Mouse (Mus musculus): ENCODE data around the gene Abtb2.

The Abtb2 gene

DNA sequence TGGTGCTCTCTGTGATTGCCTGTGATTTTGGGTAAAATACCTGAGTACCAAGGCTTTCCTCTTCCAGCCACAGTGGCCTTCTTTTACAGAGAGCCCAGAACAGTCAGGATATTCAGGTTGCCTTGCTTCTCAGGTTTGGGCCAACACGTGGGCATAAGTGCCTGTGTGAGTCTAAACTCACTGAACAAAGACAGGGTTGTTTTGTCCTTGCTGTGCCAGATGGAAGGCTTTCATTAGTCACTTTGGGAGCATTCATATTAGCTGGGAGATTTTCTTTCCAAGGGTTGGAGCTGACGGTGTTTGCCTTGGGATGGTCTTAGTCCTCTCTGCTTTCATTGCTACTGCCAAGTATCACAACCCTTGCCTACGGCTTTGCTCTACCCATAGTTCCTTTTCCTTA is 20.3 kb downstream of the Abtb2 start:
- no peak for DNase-seq

DNA sequence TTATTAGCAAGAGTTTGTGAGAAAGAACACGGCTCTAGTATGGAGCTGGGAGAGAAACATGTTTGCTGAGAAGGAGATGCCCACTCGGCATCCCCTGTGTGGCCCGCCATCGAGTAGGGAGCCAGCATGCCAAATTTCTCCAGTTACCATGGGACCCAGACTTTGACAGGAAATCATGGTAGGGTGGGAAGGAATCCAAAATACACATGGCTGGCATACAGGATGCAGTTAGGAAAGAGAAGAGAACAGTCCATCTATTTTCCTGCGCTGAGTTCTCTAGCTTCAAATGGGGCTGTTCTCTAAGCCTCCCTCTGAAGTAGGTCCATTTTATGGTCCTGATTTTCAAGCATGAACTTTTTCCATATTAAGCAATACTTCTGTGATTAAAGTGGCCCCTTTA is 22.7 kb downstream of the Abtb2 start:
- no peak for DNase-seq

DNA sequence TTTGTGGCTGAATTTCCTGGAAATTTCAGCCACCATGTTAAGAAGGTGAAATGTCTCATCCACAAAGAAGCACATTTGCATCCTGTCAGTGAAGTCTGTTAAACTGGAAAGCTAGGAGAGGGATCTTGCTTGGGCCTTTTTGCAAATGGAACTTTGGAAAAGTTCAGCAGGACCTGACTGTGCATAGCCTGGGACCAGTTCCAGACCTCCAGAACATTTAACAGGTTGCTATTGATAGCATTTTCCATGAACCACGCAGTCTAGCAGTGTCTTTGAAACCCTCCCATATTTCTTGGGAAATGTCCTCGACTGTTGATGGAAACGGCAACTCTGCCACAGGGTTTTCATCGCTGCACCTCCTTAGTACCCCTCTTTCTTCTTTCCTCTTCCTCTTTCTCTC is 23.3 kb downstream of the Abtb2 start:
- DNase-seq, result no peak

DNA sequence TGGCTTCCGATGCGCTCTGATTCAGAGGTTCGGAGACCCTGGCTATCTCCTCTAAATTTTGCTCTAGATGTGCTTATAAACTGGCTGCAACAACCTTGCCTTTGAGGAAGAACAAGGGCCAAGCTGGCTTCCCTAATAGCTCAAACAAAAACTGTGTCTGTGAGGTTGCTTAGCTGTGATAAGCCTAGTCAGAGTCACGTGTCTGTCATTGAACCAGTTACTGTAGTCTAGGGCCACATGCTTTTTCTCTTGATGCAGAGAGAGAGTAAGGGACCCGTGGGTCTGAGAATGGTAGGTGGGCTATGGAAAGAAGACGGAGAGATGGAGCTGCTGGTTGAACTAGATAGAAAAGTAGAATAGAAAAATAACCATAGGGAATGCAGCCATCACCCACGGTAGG is 24.5 kb downstream of the Abtb2 start:
- no peak for DNase-seq

DNA sequence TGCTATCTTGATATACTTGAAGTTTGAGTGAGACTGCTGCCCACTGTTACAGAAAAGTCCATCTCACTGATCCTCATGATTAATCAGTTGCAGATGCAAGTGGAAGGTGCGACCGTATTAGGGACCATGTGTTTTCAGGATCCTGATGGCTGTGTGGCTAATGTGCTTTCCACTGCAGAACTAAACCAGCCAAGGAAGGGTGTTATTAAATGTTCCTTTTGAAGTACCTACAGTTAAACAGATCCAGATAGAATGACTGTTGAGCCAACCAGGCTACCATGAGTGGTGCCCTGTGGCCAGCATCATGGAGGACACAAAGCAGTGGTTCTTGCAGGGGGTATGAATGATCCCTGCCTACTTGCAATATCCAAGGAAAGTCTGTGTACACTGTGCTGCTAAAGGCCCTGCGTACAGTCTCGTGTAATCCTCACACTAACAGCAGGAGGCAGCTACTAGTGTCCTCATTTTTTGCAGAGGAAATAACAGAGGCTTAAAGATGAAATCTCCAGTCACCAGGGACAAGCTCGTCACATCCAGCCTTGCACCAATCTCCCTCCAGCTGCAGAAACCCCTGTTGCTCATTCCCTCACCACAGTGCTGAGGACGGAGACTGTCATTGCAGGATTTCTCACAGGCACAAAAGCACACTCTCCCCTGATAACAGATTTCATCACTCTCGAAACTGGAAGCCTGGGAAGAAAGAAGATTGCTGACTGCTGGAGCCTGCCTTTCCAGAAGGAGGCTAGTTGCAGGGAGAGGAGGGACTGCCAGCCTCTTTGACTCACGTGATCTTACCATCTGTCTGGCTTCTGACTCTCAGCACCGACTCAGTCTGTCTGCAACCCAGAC is 25.9 kb downstream of the Abtb2 start:
- DNase-seq, result peak; percentile 38 to 43

DNA sequence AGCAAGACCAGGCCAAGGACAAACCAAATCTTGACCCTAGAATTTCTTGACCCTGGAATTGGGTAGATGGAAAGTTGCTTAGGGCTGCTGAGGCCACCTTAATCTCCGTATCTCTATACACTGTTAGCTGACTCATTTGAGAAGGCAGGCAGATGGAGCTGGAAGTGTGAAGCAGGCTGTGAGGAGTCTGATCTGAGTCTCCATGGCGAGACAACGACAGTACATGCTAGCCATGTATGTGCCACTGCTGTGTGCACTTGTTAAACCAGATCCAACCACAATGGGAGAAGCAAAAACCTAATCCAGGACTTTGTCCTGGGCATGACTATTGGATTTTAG is 26.4 kb downstream of the Abtb2 start:
- DNase-seq, result no peak

DNA sequence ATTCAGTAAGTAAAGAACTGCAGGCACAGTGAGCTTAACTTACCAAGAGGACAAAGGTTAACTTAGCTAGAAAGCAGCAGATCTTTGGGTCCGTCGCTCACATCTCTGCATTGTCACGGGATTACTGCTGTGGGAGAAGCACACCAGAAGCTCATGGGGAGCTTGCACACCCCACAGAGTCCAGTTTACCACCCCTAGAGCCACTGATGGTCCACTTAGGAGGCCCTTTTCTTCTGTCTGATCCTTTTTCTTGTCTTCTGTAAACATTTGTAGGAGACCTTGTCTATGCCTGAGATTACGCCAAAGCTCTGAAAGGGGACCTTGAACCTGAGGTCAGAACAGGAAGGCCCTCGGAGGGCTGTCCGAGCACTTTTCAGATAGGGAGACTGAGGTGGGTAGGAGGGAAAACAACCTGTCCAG is 28.5 kb downstream of the Abtb2 start:
- no peak for DNase-seq

DNA sequence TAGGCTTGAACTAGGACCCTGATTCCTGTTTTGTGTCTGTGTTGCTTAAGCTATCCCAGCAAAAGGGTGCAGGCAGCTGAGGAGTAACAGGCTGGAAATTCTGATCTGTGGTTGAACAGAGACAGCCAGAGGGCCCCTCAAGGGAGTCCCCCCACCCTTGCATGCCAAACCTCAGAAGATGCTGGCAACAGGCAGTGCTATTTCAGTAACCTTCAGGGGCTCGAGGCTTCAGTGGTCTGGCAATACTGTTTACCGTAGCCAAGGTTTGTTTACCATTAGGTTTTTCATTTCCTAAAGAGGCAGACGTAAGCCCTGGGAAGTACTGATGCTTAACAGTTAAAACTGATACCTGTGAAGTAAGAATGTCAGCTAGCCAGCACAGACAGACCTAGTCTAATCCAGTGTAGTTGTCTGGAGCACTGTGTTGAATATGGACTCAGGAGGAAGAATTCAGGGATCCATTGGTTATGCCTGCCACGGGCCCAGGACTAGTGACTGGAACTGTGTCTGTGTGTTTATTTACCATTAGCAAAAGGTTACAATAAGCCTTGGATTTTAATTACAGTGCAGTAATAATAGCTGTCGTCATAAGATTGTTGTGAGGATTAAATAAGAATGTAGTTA is 29.0 kb downstream of the Abtb2 start:
- DNase-seq, result no peak

DNA sequence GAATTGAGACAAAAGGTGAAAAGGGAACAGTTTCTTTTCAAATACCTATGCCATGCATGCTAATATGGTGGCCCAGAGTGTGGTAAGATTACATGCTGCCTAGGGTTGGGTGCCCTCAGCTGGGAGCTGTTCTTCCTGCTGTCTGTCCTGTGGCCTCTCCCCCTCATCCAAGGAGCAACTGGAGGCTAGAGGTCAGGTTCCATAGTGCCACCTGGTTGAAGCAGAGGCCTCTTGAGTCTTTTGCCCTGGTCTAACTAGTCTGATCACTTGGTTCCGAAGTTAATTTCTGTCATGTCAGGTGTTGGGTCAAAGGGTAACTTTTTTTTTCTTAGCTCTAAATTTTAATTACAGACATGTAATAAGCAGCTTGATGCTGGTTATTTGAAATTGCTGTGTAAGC is 33.2 kb downstream of the Abtb2 start:
- DNase-seq, result no peak

DNA sequence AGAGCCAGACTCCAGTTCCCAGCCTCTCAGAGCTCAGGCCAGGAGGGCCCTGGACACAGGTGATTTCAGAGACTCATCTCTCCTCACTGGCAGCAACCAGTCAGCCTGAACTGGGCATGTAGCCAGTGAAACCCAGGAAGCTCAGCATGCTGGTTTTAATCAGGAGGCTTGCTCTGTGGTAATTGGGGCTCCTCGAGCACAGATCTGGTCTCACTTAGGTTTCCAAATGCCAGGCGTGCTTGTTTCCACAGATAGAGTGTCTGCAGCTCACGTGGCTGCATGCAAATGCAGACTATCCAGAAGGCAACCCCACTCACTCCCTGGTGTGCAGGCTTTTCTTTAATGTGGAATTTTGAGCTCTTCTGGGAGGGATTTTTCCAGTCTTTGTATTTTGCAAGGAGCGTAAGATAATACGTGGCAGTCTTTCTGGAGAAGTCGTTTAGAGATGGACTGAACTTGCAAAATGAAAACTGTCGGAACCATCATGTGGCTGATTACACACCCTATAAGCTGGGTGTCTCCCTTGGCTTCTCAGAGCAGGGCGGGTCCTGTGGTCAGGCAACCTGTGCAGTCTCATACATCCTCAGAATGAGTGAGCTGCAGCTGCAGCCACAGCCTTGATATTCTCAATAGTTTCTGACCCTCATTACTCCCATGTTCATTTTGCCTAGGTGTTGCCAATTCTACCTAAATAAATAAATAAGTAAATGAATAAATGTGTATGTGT is 34.2 kb downstream of the Abtb2 start:
- peak in 1 of 2 experiments; percentile 11 for DNase-seq

DNA sequence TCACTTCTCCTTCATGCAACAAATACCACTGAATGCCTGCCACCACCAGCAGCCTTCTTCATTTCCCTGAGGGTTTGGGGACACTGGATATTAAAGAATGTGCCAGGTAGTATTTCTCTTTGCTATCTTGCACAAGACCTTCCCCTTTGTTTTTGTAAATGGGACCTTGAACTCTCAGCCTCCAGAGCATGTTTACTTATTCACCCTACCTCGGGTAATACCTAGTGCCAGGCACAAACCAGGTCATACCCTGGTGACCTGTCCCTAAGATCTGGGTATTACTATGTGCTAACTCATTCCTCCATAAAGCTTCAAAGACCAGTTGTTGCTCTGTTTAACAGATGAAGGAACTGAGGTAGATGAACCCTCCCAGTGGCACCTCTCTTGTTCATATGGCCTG is 35.0 kb downstream of the Abtb2 start:
- DNase-seq, result no peak

DNA sequence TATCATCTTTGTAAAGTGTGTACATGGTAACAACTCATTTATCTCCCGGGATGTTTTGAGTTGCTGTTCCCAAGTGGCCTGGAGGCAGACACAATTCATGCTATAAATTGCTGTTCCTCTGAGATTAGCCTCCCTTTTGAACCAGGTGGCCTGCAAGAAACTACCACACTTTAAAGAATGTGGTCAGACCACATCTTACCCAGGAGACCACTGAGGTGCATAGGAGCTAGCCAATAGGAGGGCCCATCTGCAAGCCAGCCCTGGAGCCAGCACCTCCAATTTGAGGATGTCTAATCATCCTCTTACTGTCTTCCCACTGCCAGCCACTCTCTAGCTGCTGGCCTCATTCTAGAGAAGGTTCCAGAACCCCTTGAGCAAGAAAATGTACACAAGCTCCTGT is 35.4 kb downstream of the Abtb2 start:
- DNase-seq, result no peak

DNA sequence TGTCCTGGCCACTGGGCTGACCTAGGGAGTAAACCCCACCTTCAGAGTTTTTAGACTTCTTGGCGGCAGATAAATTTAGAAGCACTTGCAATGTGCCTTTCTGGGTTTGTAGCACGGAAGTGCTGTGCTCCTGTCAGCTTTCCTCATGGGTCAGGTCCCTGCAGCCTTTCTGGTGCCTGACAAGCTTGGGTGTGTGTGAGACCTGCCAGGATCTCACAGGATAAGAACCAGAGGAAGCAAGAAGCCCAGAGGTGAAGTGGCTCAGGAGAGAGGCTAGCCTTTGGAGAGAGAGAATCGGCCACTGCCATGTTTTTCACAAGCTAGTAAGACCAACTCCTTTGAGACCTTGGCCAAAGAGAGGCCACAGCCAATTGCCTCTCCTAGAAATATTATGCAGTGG is 37.1 kb downstream of the Abtb2 start:
- DNase-seq, result no peak

DNA sequence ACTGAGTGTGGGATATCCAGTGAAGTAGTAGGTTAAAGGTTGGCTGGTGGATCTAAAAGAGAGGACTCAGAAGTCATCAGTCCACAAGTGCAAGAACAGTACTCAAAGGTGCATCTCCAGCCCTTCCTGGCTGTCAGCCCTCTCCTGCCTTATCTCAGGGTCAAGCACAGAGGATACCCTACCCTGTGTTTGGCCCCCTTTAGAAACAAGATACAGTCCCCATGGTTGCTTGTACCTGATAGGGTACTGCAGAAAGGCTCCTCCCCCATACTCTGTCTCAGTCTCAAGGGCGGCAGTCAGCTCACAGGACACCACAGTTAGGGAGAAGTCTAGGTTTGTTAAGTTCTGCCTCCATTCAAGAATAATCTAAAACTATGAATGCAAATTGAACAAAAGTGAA is 37.8 kb downstream of the Abtb2 start:
- DNase-seq, result no peak

DNA sequence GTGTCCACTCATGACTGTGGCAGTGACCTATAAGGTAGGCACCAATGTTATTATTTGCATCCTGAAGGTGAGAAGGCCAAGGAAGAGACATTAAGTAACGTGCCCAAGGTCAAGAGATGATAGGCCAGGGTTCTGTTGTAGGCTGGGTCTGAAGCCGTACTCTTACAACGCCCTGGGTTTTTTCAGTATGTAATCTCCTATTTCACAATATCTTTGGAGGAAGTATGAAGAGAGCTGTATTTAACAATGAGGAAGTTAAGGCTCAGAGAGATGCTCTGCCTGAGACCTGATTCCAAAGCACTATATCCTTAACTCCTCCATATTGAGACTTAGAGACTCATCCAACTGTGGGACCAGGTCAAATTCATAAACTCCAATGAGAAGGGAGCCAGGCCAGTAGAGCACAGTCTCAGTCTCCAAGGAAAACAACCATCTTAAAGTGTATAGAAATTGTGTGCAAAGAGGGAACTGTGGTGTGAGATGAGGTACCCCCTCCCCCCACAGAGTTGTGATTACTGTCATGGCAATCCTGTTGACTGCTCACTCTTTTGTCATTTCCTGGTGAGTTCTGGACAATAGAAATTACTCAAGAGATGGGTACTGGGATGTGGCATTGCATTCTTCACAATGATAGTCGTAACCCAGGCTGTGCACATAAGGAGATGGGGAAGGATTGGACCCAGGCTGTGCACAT is 39.8 kb downstream of the Abtb2 start:
- DNase-seq, result no peak

DNA sequence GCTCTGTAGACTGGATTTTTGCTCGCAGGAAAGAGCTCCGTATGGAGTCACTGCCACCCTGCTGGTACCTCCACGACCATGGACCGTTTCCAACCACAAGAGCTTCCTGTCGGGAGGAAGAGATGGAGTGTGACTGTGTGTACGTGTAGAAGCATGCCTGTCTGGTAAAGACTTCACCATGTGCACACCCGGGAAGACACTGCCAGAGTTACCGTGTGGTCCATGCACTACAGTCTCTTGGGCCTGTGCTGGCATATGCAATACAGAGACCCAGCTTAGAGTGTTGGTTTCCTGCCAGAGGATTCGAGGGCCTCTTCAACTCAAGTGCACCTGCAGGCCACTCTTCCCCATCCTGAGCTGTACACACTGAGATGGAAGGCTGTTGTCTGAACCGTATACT is 41.8 kb downstream of the Abtb2 start:
- peak; percentile 49 to 52 for DNase-seq

DNA sequence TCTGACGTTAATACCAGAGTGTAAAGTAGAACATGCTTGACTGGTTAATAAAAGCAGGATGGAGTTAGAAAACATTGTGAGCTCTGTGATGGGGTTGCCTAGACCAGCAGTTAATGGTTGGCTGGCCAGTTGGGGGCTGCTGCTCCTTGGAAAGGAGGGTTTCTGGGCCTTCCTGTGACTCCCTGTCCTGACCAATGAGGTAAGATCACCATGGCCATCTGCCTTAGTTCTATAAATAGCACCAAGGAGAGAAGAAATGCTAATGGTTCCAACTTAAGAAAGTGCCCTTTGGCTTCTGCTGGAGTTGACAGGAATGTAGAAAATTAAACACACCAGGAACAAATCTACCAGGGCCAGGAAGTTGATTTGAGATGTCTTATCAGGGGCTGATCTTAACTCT is 42.8 kb downstream of the Abtb2 start:
- no peak for DNase-seq

DNA sequence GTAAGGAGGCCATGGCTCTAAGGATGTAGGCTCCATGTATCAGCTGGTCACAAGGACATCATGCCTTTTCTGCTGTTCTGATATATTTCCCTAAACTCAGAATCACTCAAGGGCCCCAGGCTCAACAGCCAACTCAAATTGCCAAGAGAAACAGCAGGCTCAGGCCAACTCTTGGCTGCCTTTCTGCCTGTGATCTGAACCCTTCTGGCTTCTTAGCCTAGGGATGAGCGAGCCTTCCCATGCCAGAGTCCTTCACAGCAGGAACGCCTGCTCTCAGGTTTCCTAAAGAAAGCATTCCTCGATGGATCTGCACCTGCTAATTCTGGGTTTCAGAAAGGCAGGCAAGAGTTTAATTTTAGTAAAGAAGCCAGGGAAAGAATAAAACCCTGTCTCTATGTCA is 43.4 kb downstream of the Abtb2 start:
- DNase-seq, result peak; percentile 75 to 81

DNA sequence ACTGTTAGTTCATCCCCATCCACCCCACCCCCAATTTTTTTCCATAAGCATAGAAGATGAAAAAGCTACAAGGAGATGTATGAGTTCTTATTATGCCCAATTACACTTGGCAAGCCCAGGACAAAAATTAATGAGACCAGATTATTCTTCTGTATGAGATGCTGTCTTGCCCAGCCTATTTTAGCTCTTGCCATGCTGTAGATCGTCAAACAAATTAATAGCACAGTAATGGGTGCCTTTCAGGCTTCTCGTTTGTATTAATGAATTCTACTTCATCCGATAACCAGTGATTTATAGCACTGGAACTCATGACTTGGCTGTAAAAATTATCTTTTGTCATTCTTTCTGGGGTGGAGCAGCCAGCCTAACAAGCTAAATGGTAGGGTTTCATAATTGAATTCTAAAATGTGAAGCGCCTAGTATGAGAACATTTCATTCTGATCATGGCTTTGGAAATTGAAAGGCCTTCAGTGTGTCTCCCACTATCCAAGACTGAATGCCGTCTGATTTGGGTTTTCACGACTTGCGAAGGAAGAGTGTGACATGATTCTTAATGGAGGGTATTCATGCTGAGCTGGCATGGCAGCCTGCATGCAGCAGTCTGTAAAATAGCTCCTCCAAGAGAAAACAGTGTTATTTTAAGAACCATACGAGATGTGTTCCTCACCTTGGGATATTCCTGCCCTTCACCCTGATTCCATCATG is 44.9 kb downstream of the Abtb2 start:
- no peak for DNase-seq

DNA sequence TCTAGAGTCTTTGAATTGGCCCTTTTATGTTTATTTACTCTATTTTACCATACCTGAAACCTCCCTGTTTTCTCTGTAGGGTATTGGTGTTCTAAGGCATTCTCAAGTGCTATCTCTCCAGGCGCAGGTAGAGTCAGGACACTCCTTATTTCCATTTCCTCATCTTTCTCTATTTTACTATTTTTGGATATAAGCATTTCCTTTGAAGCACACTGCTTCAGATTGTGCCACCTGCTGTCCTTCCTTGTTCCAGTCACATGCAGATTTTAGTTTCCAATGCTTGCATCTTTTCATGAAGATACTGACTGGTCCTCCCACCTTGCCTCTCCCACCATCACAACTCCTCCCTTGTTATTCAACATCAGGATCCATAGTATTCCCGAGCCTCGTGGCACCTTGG is 47.8 kb downstream of the Abtb2 start:
- no peak for DNase-seq

DNA sequence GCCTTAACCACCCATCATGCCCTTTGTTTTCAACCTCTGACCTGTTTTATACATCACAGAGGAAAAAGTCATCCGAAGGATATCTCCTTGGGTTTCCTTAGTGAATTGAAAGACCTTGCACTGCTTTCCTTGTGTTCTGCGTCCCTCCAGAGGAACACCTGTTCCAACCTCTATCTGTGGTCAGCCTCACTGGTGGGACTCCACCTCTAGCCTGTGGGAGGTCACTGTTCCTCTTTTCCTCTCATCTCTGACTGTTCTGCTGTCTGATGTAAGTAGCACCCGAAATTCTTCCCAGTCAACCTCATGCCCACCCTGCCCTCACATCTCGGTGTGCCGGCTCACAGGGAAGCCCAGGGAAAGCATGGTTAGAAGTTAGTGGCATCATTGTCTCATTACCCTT is 48.9 kb downstream of the Abtb2 start:
- no peak for DNase-seq

DNA sequence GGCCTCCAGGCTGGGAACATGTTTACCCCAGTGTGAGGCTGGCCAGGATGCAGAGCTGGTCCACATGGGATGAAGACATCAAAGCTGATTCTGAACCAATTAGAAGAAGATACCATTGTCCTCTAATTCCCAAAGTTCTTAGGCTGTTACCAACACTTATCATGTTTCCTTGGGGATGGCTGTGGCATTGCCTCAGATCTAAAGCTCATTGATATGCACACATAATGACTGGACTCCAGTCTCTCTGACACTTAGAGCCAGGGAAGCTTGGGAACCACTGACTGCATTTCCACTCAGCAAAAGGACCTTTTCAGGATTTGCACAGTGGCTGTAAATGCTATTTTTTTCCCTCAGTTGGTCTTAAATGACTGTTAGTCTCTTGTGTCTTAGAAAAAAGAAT is 52.3 kb downstream of the Abtb2 start:
- no peak for DNase-seq

DNA sequence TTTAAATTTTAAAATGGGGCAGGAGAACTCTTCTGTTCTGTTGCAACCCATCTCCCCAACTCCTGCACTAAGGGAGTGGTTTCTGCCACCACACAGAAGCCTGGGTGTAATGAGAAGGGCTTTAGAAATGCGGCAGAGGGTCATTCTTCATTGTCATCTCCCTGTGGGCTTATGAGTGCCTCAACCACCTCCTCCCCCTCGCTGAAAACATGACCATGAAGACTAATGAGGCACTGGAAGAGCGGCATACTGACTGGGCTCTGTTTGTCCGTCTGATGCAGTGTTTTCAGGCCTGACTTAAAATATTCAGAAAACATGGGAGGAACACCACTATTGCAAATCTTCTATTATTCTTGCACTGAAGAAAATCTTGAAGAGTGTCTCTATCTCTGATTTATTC is 56.8 kb downstream of the Abtb2 start:
- no peak for DNase-seq

All from cerebellum, adult 18-20 months (tissue).